Mouse (Mus musculus) fibroblast of lung, adult 2 months (primary cell): ENCODE measurements around the gene Ulk1.

Source experiments
- DNase-seq: peaks from one replicate; pipeline ENCODE4 v3.0.0-alpha.2; 2011; ENCODE audit warnings: low read depth

The Ulk1 gene

GRCm38 (mm10) chr5:110769272-110769671 is 40.6 kb downstream of the Ulk1 start:
- no peak for DNase-seq

- DNase-seq: no peak
Observed at GRCm38 (mm10) chr5:110763890-110764289, 46.0 kb downstream of the Ulk1 start.

DNA sequence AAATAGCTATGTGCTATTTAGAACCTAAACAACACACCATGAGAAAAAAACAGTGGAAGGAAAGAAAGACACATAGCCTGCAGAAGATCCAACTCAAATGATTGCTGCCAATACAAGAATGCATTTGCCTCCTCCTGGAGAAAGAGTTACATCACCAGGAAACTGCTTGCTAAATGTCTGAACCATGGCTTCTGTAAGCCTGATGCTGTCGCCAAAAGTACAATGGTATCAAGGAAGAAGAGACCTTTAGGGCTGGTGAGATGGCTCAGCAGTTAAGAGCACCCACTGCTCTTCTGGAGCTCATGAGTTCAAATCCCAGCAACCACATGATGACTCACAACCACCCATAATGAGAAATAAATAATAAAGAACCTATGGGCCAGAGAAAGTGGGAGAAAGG is 64.9 kb downstream of the Ulk1 start:
- no peak for DNase-seq

DNA sequence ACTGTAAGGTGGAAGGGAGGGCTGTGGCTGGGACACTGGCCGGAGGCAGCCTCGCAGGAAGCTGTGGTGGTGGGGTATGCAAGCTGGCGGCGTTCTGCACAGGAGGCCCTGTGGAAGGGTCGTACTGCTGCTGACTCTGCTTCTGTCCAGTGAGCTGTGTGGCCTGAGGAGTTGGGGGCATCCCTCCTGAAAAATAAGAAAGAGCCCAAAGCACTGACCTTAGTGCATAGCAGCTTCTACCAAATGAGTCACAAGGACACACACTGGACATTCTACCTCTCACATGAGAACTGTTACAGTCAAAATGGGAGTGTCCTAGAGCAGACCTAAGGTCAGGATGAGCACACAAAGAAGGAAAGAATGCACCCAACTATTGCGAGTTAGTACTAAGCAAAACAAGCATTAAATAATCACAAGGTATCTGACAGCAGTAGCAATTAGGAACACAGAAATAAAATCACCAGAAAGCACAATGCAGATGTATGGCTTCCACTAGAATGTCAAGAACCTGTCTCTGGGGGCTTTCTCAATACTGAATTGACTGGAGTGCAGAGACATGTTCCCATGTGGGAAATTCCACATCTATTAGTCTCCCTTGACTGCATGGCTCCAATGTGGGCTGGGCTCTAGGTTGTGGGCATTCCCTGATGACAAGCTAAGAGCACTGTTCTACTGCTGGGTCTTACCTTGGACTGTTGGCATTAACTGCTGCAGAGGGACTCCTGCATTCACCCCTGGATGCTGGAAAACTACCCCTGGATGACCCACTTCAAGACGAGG is 70.2 kb downstream of the Ulk1 start:
- no peak for DNase-seq

DNA sequence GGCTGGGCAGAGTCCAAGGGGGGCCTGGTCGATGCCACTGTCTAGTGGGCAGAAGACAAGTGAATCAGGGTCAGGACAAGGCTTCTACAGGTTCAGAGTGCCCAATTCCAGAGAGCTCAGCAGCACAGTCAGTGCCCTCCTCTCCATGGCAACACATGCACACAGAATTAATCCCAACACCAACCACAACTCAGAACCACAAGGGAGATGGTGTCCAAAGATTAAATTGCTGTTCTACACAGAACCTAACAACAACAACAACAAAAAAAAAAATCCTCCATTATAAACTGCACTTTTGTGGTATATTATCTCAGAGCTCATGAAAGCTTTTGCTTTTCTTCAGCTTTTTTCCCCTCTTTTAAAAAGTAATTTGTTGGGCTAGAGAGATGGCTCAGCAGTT is 74.3 kb downstream of the Ulk1 start:
- DNase-seq: no peak
